Mouse (Mus musculus): ENCODE measurements at regions not wholly inside any gene's neighbourhood (a gene's known extent, or its start where the extent isn't known, plus 50 kb on each side); places are given as distances from the start of the nearest gene placed in this dataset.

DNA sequence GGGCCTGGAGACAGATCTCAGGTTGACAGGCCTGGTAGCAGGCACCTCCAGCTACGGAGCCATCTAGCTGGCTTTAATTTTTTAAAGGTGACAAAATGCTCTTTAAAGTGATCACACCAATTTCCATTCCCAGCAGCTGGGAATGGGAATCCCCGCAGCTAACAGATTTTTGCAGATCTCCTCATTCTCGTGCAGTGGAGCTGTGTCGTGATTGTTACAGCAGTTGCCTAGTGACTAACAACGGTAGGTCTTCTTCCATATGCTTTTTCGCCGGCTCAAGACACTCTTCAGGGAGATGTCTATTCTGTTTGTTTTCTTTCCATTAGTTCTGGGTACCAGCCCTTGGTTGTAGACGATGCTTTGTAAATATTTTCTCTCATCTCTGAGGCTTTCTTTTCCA, 109.3 kb downstream of the Bcl2l11 start:
- TF ChIP-seq CTCF (IDR thresholded peaks at IDR 0.05; ENCODE audit: low read depth, low read length), result no peak
- TF ChIP-seq POLR2A (IDR thresholded peaks at IDR 0.05; ENCODE audit: borderline replicate concordance, low read depth, low read length), result no peak

Measured in bone marrow macrophage, adult 2 months (primary cell).